Mouse (Mus musculus) heart, embryonic 12.5 days (tissue): ENCODE measurements around the gene Stard9. TPM values are rescaled to one million over a fixed set of nuclear protein-coding genes. Genes with fewer than 3 reads are reported as not detected.

Experiments used
- ATAC-seq: fragments of 200-750 bp; cut with Nextera tagmentation; 2 replicates; pipeline ENCODE4 v1.8.0; 2017; ENCODE audit warnings: moderate TSS enrichment, moderate library complexity; ENCODE audit not compliant: insufficient number of reproducible peaks, low FRiP score
- H3K27ac ChIP-seq: fragments of 300-500 bp; sonication (generic); 2 replicates; pipeline ENCODE4 v1.5.1; 2016; ENCODE audit warnings: mild to moderate bottlenecking, moderate library complexity; ENCODE audit not compliant: poor library complexity, severe bottlenecking
- H3K27me3 ChIP-seq: fragments of 300-500 bp; sonication (generic); replicated peaks from 2 replicates; pipeline ENCODE4 v1.6.1; 2016; ENCODE audit warnings: mild to moderate bottlenecking, moderate library complexity
- H3K36me3 ChIP-seq: fragments of 300-500 bp; sonication (generic); 2 replicates; pipeline ENCODE4 v1.6.1; 2016; ENCODE audit warnings: mild to moderate bottlenecking, moderate library complexity
- H3K4me1 ChIP-seq: fragments of 300-500 bp; sonication (generic); replicated peaks from 2 replicates; pipeline ENCODE4 v1.6.1; 2016; ENCODE audit warnings: mild to moderate bottlenecking
- H3K4me2 ChIP-seq: fragments of 300-500 bp; sonication (generic); 2 replicates; pipeline ENCODE4 v1.6.1; 2016; ENCODE audit warnings: mild to moderate bottlenecking, moderate library complexity
- H3K4me3 ChIP-seq: fragments of 300-500 bp; sonication (generic); 2 replicates; pipeline ENCODE4 v1.5.1; 2016; ENCODE audit warnings: mild to moderate bottlenecking
- H3K9ac ChIP-seq: fragments of 300-500 bp; sonication (generic); 2 replicates; pipeline ENCODE4 v1.6.1; 2016; ENCODE audit warnings: mild to moderate bottlenecking, moderate library complexity
- H3K9me3 ChIP-seq: fragments of 300-500 bp; sonication (generic); replicated peaks from 2 replicates; pipeline ENCODE4 v1.6.1; 2016; ENCODE audit warnings: mild to moderate bottlenecking, moderate library complexity
- WGBS: fragments of 180-500 bp; shearing (Covaris S2); methylation state at CpG from one replicate; pipeline ENCODE4 v1.1.7; 2016; 5-methylcytosine and 5-hydroxymethylcytosine counted together
- polyA plus RNA-seq: library from polyadenylated mRNA; unstranded; fragments of >200 nt; fragmentation: Nextera tagmentation; extraction: Ambion mirVana; gene quantifications from 2 replicates; pipeline ENCODE4 v1.2.1, GENCODE M21; 2016

Gene Stard9
- polyA plus RNA-seq: 3.2 and 4.0 TPM in 2 replicates

DNA sequence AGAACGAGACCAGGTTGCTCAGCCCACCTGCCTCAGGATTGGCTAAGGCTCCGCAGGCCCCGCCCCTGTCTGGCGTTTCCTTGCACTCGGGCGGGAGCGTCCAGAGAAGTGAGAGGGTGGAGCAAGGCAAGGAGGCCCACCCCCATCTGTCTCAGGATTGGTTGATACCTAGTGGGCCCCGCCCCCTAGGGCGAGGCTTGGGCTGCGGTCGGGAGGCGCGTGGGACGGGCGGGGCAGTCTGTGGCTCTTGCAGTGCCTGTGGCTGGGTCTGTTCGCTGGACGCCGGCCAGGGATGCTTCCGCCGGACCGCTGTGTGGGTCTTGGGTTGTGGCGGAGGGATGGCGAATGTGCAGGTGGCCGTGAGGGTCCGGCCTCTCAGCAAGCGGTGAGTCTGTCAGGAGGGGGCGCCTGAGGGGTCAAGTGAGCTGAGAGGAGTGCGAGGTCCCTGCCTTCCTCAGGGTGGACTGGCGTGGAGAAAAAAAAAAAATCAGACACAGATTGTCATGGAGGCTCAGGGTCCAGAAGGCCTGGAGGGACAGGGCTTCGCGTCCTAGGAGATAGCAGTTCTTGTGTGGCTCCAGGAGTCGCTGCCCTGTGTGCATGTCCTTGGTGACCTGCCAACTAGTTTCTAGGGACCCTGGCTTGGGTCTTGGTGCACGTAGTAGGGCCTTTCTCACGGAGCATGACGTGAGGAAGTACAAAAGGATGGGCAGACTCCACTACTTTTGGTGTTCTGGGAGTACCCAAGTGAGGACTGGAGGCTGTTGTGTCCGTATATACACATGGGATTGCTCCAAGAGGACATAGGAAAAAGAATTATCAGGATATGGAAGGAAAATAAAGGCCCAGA, at the start of gene Stard9:
Gene Stard9, plus strand, starts transcription at position 236 of the 850 bp plus-strand sequence.
- peaks cover 15% of the 10 kb centered on the region for H3K36me3 ChIP-seq
- peaks cover 23% of the 10 kb centered on the region for H3K4me1 ChIP-seq
- H3K9ac ChIP-seq: peak within 1 kb of the TSS; percentile 68
- H3K4me3 ChIP-seq: peak within 1 kb of the TSS; percentile 65
- H3K27me3 ChIP-seq: no peaks in the 10 kb centered on the region
- peak within 1 kb of the TSS; percentile 72 for H3K4me2 ChIP-seq
- 2% methylated on average over 36 of the region's 36 CpGs for WGBS
- peak within 1 kb of the TSS; percentile 63 for H3K27ac ChIP-seq
- no peaks in the 10 kb centered on the region for H3K9me3 ChIP-seq
- ATAC-seq: peak; percentile 100

DNA sequence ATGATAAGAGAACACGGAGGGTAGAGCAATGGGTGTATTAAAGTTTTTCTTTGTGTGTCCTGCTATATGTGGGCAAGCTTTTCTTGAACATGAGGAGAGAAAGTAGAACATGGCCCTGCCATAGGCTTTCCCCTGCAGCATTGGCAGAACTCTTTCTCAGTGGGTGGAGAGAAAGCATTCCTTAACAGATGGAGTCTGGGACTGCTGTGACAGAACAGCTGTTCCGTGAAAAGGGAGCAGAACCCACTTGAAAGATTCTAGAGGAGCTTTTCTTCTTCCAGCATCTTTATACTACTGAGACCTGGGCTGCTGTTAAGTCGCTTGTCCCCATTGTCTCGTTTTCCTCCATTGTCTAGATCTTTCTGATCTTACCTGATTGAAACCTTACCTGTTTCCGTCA, 39.2 kb upstream of the Stard9 start:
- H3K4me3 ChIP-seq: no peak overlapping the region
- 82% methylated on average over 5 of the region's 5 CpGs for WGBS
- no peak for ATAC-seq
- H3K36me3 ChIP-seq: peaks cover 64% of the 10 kb centered on the region
- H3K9me3 ChIP-seq: no peaks in the 10 kb centered on the region
- H3K9ac ChIP-seq: no peak overlapping the region
- no peaks in the 10 kb centered on the region for H3K27me3 ChIP-seq
- no peak overlapping the region for H3K27ac ChIP-seq
- no peak overlapping the region for H3K4me2 ChIP-seq
- H3K4me1 ChIP-seq: no peaks in the 10 kb centered on the region

DNA sequence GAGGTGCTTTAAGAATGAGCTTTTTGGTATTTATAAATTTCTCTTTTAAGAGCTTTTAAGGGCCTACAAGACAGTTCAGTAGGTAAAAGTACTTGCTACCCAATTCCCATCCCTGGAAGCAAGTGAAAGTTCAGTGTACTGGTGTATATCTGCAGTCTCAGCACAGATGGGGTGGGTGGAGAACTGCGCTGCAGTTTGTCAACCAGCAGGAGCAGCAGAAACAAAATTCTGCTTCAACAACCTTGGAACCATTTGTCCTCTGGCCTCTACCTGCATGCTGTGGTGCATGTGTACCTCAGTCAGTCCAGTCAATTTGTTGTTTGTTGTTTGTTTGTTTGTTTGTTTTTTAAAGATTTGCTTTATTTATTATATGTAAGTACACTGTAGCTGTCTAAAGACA, 36.7 kb upstream of the Stard9 start:
- H3K36me3 ChIP-seq: peaks cover 61% of the 10 kb centered on the region
- 100% methylated on average over 1 of the region's 1 CpGs for WGBS
- no peak for ATAC-seq

DNA sequence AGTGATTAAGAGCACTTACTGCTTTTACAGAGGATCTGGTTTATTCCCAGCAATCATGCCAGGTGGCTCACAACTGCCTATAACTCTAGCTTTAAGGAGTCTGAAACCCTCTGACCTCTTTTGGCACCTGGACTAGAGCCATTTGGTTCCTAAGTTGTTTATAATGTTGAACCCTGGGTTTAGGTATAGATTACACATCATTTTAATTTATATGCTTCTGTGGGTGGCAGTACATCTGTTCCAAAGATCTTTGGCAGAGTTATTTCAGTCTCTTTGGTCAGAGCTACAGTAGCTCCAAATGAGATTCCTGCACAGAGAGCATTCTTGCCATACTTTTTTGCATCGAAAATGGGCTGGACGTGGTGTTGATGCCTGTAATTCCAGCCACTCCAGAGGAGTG, 31.2 kb upstream of the Stard9 start:
- WGBS: 88% methylated on average over 2 of the region's 2 CpGs
- H3K9ac ChIP-seq: no peak overlapping the region
- H3K27me3 ChIP-seq: no peaks in the 10 kb centered on the region
- ATAC-seq: no peak
- H3K36me3 ChIP-seq: peaks cover 77% of the 10 kb centered on the region
- H3K27ac ChIP-seq: no peak overlapping the region
- H3K4me3 ChIP-seq: no peak overlapping the region
- no peaks in the 10 kb centered on the region for H3K4me1 ChIP-seq
- no peak overlapping the region for H3K4me2 ChIP-seq
- no peaks in the 10 kb centered on the region for H3K9me3 ChIP-seq

More for the DNA sequence above, 36.7 kb upstream of the Stard9 start:
- Histone ChIP-seq H3K27me3 (no peaks in the 10 kb centered on the region), H3K4me3 (no peak overlapping the region), H3K4me2 (no peak overlapping the region), H3K4me1 (no peaks in the 10 kb centered on the region), H3K27ac (no peak overlapping the region), H3K9me3 (no peaks in the 10 kb centered on the region), H3K9ac (no peak overlapping the region)

DNA sequence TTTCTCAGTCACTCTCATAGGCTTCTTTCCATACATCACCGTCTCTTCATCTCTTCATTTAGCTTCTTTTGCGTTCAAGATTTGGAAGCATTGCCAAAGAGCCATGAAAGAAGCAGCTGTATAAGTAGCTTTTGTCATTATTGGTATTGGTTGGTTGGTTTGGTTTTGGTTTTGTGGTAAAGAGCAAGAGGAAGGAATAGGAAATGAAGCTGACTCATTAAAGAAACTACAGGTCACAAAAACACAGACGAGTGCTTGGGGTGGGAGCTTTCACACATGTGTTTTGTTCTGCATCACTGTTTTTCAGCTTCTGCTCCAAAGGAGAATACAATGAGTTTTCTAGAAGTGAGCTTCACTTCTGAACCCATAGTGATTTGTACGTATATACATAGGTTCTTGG, 29.4 kb upstream of the Stard9 start:
- H3K9ac ChIP-seq: no peak overlapping the region
- H3K4me1 ChIP-seq: no peaks in the 10 kb centered on the region
- H3K27ac ChIP-seq: no peak overlapping the region
- H3K9me3 ChIP-seq: no peaks in the 10 kb centered on the region
- no peak for ATAC-seq
- H3K4me2 ChIP-seq: no peak overlapping the region
- H3K36me3 ChIP-seq: peaks cover 68% of the 10 kb centered on the region
- H3K27me3 ChIP-seq: no peaks in the 10 kb centered on the region
- whole genome bisulfite sequencing: 88% methylated on average over 4 of the region's 4 CpGs
- H3K4me3 ChIP-seq: no peak overlapping the region

DNA sequence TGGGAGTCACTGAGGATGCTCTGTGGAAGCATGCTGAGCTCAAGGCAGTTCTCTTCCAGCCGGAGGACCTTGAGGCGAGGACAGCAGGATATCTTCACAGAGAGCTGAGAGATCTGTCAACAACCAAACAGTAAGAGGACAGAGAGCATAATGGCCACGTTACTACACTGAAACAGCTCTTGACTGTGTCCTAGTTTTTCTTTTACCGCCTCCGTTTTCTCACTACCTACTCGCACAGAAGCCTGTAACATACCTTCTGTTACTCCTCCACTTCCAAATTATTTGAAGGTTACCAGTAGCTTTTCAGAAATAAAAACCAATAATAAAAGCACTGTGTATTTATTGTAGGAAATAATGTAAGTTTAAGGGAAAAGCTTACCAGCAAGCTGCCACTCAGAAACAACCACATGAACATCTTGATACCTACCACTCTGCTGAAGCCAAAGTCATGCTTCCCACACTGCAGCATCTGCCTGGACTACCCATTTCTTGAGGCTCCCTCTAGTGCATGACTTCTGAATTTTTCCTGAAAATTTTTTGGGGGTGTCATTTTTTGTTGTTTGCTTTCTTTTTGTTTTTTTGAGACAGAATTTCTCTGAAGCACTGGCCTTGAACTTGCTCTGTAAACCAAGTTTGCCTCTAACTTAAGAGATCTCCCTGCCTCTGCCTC, 22.8 kb upstream of the Stard9 start:
- WGBS: 74% methylated on average over 6 of the region's 6 CpGs
- Histone ChIP-seq H3K9me3 (no peaks in the 10 kb centered on the region), H3K9ac (no peak overlapping the region), H3K4me2 (no peak overlapping the region), H3K36me3 (peaks cover 21% of the 10 kb centered on the region), H3K27me3 (no peaks in the 10 kb centered on the region), H3K27ac (no peak overlapping the region), H3K4me3 (no peak overlapping the region), H3K4me1 (peaks cover 9% of the 10 kb centered on the region)
- ATAC-seq: no peak

DNA sequence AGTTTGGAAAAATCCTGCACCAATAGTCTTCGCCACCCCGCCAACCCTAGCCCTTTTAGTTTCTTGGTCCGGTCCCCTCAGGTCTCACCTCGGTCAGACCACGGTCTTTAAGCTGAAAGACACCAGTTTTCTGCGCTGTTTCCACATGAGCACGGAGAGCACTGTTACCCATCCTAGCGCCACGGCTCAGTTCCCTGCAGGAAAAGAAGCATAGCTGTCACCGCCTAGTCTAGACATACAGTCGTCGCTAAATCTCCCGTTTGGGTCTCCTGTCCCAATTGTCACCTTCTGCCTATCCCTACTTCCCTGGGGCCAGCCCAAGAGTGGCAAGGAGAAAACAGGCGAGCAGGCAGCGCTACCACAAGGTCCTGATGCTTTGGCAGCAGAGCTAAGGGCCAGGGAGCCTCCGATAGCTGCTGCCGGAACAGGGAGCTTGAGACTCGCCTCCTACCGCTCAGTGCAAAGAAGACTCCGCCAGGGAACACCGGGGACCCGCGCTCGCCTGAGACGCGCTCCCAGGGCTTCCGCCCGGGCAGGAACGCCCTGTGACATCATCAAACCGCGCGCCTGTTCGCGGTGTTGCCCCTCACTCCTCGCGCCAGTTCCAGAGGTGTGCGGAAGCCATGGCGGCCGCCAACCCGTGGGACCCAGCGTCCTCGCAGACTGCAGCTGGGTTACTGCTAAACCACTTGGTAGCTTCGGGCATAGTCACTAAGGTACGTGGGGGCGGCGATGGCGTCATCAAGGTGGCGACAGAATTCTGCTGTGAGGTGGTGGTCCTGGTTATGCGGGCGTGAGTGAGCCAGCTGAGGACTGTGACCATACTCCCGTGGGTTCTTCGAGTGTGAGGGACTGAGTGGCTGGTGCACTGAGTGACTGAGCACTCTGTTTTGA, 19.8 kb upstream of the Stard9 start, which contains the start of the genes Haus2 and Lrrc57:
Gene Haus2, plus strand, starts transcription at position 554 of the 894 bp plus-strand sequence.
Gene Lrrc57, minus strand, starts transcription at position 691 of the 894 bp plus-strand sequence.
- Histone ChIP-seq H3K4me3 (peak within 1 kb of the TSS; percentile 77), H3K4me2 (peak within 1 kb of the TSS; percentile 90), H3K9ac (peak within 1 kb of the TSS; percentile 86), H3K36me3 (peaks cover 14% of the 10 kb centered on the region; the same call in 1 of the 2 replicates), H3K4me1 (peaks cover 9% of the 10 kb centered on the region), H3K9me3 (no peaks in the 10 kb centered on the region), H3K27me3 (no peaks in the 10 kb centered on the region), H3K27ac (peak within 1 kb of the TSS; percentile 91)
- ATAC-seq: peak; percentile 96
- WGBS: under 1% methylated on average over 52 of the region's 52 CpGs

DNA sequence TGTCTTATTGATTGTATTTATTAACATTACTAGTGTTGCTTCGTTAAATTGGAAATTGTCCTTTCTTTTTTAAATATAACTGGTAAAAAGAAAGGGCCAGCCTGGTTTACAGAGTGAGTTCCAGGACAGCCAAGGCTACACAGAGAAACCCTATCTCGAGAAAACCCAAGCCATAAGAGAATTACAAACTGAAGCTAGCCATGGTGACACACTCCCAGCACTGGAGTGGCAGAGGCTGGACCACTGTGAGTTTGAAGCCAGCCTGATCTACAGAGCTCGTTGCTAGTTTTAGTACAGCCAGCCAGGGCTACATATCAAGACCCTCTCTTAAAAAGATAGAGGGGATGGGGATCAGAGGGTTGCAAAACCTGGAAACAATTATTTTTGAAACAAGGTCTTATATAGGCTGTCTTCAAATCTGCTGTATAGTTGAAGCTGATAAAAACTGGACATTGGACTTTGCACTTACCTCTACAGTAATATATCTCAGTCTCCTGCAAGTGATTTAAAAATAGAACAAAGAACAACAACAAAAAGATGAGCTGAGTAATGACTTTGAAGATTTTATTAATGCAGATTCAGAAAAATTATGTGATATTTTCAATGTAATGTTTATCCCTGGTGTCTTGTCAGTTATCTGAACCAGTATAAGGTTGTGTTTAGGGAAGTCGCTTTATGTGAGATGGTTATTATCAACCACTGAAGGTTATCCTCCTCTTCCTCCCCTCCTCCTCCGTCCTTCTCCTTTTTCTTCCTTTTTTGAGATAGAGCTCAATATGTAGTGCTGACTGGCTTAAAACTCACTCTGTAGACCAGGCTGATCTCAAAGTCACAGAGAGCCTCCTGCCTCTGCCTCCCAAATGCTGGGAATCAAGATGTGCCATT, 12.4 kb upstream of the Stard9 start:
- peaks cover 59% of the 10 kb centered on the region for H3K36me3 ChIP-seq

DNA sequence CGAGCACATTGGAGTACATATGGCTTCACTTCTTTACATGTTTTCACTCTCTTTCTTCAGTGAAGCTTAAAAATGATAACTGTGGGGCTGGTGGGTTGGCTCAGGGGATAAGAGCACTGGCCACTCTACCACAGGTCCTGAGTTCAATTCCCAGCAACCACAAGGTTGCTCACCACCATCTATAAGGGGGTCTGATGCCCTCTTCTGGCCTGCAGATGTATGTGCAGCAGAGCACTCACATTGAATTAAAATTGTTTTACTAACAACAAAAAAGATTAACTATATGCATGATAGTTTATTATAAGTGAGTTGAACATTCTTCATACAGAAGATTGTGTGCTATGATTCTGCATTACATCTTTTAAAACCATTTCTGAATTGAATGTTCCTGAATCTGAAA, 9.4 kb upstream of the Stard9 start:
- WGBS: 97% methylated on average over 1 of the region's 1 CpGs
- H3K36me3 ChIP-seq: peaks cover 47% of the 10 kb centered on the region
- no peaks in the 10 kb centered on the region for H3K4me1 ChIP-seq

More for the DNA sequence above, 12.4 kb upstream of the Stard9 start:
- Histone ChIP-seq H3K4me1 (no peaks in the 10 kb centered on the region), H3K4me2 (no peak overlapping the region), H3K9ac (no peak overlapping the region), H3K4me3 (no peak overlapping the region), H3K9me3 (no peaks in the 10 kb centered on the region), H3K27me3 (no peaks in the 10 kb centered on the region), H3K27ac (no peak overlapping the region)
- 85% methylated on average over 5 of the region's 5 CpGs for WGBS
- no peak for ATAC-seq

DNA sequence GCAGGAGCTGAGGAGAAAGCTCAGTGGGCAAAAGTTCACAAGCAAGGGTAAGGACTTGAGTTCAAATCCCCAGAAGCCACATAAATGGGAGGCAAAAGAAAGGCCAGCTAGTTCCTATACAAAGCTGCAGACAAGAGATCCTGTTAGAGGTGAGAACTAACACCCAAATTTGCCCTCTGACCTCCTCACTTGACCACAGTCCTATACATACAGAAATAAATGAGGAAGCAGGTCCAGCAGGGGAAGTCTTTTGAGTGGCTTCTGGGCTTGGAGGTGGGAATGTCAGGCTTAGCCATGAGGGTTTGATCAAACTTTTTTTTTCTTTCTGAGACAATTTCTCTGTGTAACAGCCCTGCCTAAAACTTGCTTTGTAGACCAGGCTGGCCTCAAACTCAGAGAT, 6.0 kb upstream of the Stard9 start:
- Histone ChIP-seq H3K36me3 (peaks cover 22% of the 10 kb centered on the region), H3K27me3 (no peaks in the 10 kb centered on the region), H3K4me3 (no peak overlapping the region), H3K4me1 (no peaks in the 10 kb centered on the region), H3K27ac (no peak overlapping the region), H3K9ac (no peak overlapping the region), H3K9me3 (no peaks in the 10 kb centered on the region), H3K4me2 (no peak overlapping the region)
- ATAC-seq: no peak

More for the DNA sequence above, 9.4 kb upstream of the Stard9 start:
- H3K9ac ChIP-seq: no peak overlapping the region
- no peak overlapping the region for H3K4me2 ChIP-seq
- no peak for ATAC-seq
- no peak overlapping the region for H3K27ac ChIP-seq
- H3K27me3 ChIP-seq: no peaks in the 10 kb centered on the region
- H3K9me3 ChIP-seq: no peaks in the 10 kb centered on the region
- no peak overlapping the region for H3K4me3 ChIP-seq
